Mouse (Mus musculus) stomach, embryonic 15.5 days (tissue): ENCODE results near the gene Ung. TPM values are rescaled to one million over a fixed set of nuclear protein-coding genes. Genes with fewer than 3 reads are reported as not detected.

Experiments
- ATAC-seq: fragments of 200-750 bp; cut with Nextera tagmentation; 2 replicates; pipeline ENCODE4 v1.8.0; 2017; ENCODE audit warnings: low read depth, moderate number of reproducible peaks, moderate TSS enrichment; ENCODE audit not compliant: insufficient read depth, low FRiP score
- H3K27ac ChIP-seq: fragments of 300-500 bp; sonication (generic); 2 replicates; pipeline ENCODE4 v1.5.1; 2015; ENCODE audit warnings: mild to moderate bottlenecking, inconsistent platforms
- H3K27me3 ChIP-seq: fragments of 300-500 bp; sonication (generic); replicated peaks from 2 replicates; pipeline ENCODE4 v1.6.1; 2015; ENCODE audit warnings: inconsistent platforms
- H3K36me3 ChIP-seq: fragments of 300-500 bp; sonication (generic); 2 replicates; pipeline ENCODE4 v1.6.1; 2015; ENCODE audit warnings: inconsistent platforms
- H3K4me1 ChIP-seq: fragments of 300-500 bp; sonication (generic); 2 replicates; pipeline ENCODE4 v1.6.1; 2015; ENCODE audit warnings: inconsistent platforms
- H3K4me2 ChIP-seq: fragments of 300-500 bp; sonication (generic); 2 replicates; pipeline ENCODE4 v1.6.1; 2015; ENCODE audit warnings: mild to moderate bottlenecking, inconsistent platforms
- H3K4me3 ChIP-seq: fragments of 300-500 bp; sonication (generic); replicated peaks from 2 replicates; pipeline ENCODE4 v1.5.1; 2015; ENCODE audit warnings: inconsistent platforms
- H3K9ac ChIP-seq: fragments of 300-500 bp; sonication (generic); 2 replicates; pipeline ENCODE4 v1.6.1; 2015; ENCODE audit warnings: inconsistent platforms
- H3K9me3 ChIP-seq: fragments of 300-500 bp; sonication (generic); 2 replicates; pipeline ENCODE4 v1.6.1; 2016; ENCODE audit warnings: inconsistent platforms
- WGBS: fragments of 180-500 bp; shearing (Covaris S2); methylation state at CpG from one replicate; pipeline ENCODE4 v1.1.7; 2015; 5-methylcytosine and 5-hydroxymethylcytosine counted together
- polyA plus RNA-seq: library from polyadenylated mRNA; unstranded; fragments of >200 nt; fragmentation: Nextera tagmentation; extraction: Ambion mirVana; gene quantifications from 2 replicates; pipeline ENCODE4 v1.2.1, GENCODE M21; 2015

Gene Ung
- 42.9 and 46.7 TPM in 2 replicates for polyA plus RNA-seq

- no peaks in the 10 kb centered on the region for H3K9me3 ChIP-seq
- peaks cover 3% of the 10 kb centered on the region; the same call in 1 of the 2 replicates for H3K36me3 ChIP-seq
- H3K27ac ChIP-seq = peak within 1 kb of the TSS; percentile 82
- under 1% methylated on average over 27 of the region's 29 CpGs for WGBS
- H3K4me1 ChIP-seq = peaks cover 33% of the 10 kb centered on the region
- peak within 1 kb of the TSS; percentile 65 for H3K4me3 ChIP-seq
- H3K4me2 ChIP-seq = peak within 1 kb of the TSS; percentile 99
- ATAC-seq = peak; percentile 25
- peak within 1 kb of the TSS; percentile 43 for H3K9ac ChIP-seq
- no peaks in the 10 kb centered on the region for H3K27me3 ChIP-seq
Observed at GRCm38 (mm10) chr5:114130211-114130605, at the start of gene Ung. Gene Ung (plus strand): TSS chr5:114130386.

GRCm38 (mm10) chr5:114085501-114085900 lies 44.7 kb upstream of the Ung start:
- no peaks in the 10 kb centered on the region for H3K36me3 ChIP-seq
- no peaks in the 10 kb centered on the region for H3K4me1 ChIP-seq
- no peak overlapping the region for H3K9ac ChIP-seq
- no peak overlapping the region for H3K4me2 ChIP-seq
- no peaks in the 10 kb centered on the region for H3K9me3 ChIP-seq
- H3K27me3 ChIP-seq = no peaks in the 10 kb centered on the region; the same call in 1 of the 2 replicates
- 75% methylated on average over 14 of the region's 14 CpGs for WGBS
- H3K4me3 ChIP-seq = no peak overlapping the region
- ATAC-seq = no peak
- H3K27ac ChIP-seq = no peak overlapping the region

GRCm38 (mm10) chr5:114087875-114088480 lies 42.2 kb upstream of the Ung start:
- ATAC-seq = no peak
- WGBS = 66% methylated on average over 12 of the region's 12 CpGs

GRCm38 (mm10) chr5:114090421-114091013 lies 39.7 kb upstream of the Ung start:
- 20% methylated on average over 7 of the region's 7 CpGs for WGBS
- H3K27me3 ChIP-seq = no peaks in the 10 kb centered on the region; the same call in 1 of the 2 replicates
- no peaks in the 10 kb centered on the region for H3K36me3 ChIP-seq
- ATAC-seq = no peak
- H3K4me2 ChIP-seq = 0 out of 2 replicates have a peak overlapping the region, but pooled peaks have one; percentile 54
- H3K9me3 ChIP-seq = no peaks in the 10 kb centered on the region
- no peak overlapping the region for H3K4me3 ChIP-seq
- no peak overlapping the region for H3K9ac ChIP-seq
- no peak overlapping the region for H3K27ac ChIP-seq
- H3K4me1 ChIP-seq = peaks cover 8% of the 10 kb centered on the region; the same call in 1 of the 2 replicates

More at GRCm38 (mm10) chr5:114087875-114088480, 42.2 kb upstream of the Ung start:
- no peaks in the 10 kb centered on the region for H3K9me3 ChIP-seq
- H3K4me3 ChIP-seq = no peak overlapping the region
- H3K27ac ChIP-seq = no peak overlapping the region
- H3K27me3 ChIP-seq = no peaks in the 10 kb centered on the region; the same call in 1 of the 2 replicates
- no peaks in the 10 kb centered on the region for H3K36me3 ChIP-seq
- H3K4me1 ChIP-seq = peaks cover 8% of the 10 kb centered on the region; the same call in 1 of the 2 replicates
- H3K4me2 ChIP-seq = no peak overlapping the region
- H3K9ac ChIP-seq = no peak overlapping the region

GRCm38 (mm10) chr5:114091057-114091807 lies 39.0 kb upstream of the Ung start, which contains the start of gene Svop:
Gene Svop (minus strand): TSS chr5:114091570.
- H3K36me3 ChIP-seq = no peaks in the 10 kb centered on the region
- no peaks in the 10 kb centered on the region for H3K9me3 ChIP-seq
- no peak within 1 kb of the TSS for H3K9ac ChIP-seq
- ATAC-seq = peak; percentile 31; the same call in 1 of the 2 replicates
- peak within 1 kb of the TSS; percentile 22 for H3K4me3 ChIP-seq
- 2% methylated on average over 40 of the region's 40 CpGs for WGBS
- peaks cover 8% of the 10 kb centered on the region; the same call in 1 of the 2 replicates for H3K4me1 ChIP-seq
- H3K27me3 ChIP-seq = no peaks in the 10 kb centered on the region; the same call in 1 of the 2 replicates
- H3K4me2 ChIP-seq = peak within 1 kb of the TSS; percentile 54
- no peak within 1 kb of the TSS for H3K27ac ChIP-seq

GRCm38 (mm10) chr5:114099709-114100389 lies 30.3 kb upstream of the Ung start:
- WGBS = 7% methylated on average over 37 of the region's 37 CpGs
- Histone ChIP-seq H3K9ac (peak overlapping the region; percentile 91), H3K4me3 (peak overlapping the region; percentile 95), H3K4me1 (peaks cover 13% of the 10 kb centered on the region), H3K36me3 (no peaks in the 10 kb centered on the region), H3K9me3 (no peaks in the 10 kb centered on the region), H3K27me3 (no peaks in the 10 kb centered on the region), H3K27ac (peak overlapping the region; percentile 59), H3K4me2 (peak overlapping the region; percentile 96)
- peak; percentile 90 for ATAC-seq

- Histone ChIP-seq H3K4me1 (peaks cover 13% of the 10 kb centered on the region), H3K27ac (peak overlapping the region; percentile 59)
- 2% methylated on average over 60 of the region's 64 CpGs for WGBS
Observed at GRCm38 (mm10) chr5:114100390-114101099, 29.6 kb upstream of the Ung start.

GRCm38 (mm10) chr5:114101873-114102272 lies 28.3 kb upstream of the Ung start:
- Histone ChIP-seq H3K27me3 (no peaks in the 10 kb centered on the region), H3K9me3 (no peaks in the 10 kb centered on the region), H3K27ac (no peak overlapping the region), H3K36me3 (peaks cover 14% of the 10 kb centered on the region), H3K4me2 (no peak overlapping the region), H3K4me1 (peaks cover 13% of the 10 kb centered on the region), H3K4me3 (no peak overlapping the region), H3K9ac (no peak overlapping the region)
- ATAC-seq = no peak
- 83% methylated on average over 4 of the region's 4 CpGs for WGBS

More at GRCm38 (mm10) chr5:114100390-114101099, 29.6 kb upstream of the Ung start:
- H3K27me3 ChIP-seq = no peaks in the 10 kb centered on the region
- H3K9ac ChIP-seq = peak overlapping the region; percentile 91
- peak overlapping the region; percentile 96 for H3K4me2 ChIP-seq
- H3K4me3 ChIP-seq = peak overlapping the region; percentile 95
- no peaks in the 10 kb centered on the region for H3K9me3 ChIP-seq
- peaks cover 7% of the 10 kb centered on the region for H3K36me3 ChIP-seq
- peak; percentile 72; the same call in 1 of the 2 replicates for ATAC-seq

GRCm38 (mm10) chr5:114102807-114103206 lies 27.4 kb upstream of the Ung start:
- WGBS = 66% methylated on average over 1 of the region's 1 CpGs

GRCm38 (mm10) chr5:114106391-114106935 lies 23.7 kb upstream of the Ung start:
- Histone ChIP-seq H3K27me3 (no peaks in the 10 kb centered on the region), H3K27ac (no peak overlapping the region), H3K4me1 (no peaks in the 10 kb centered on the region), H3K36me3 (peaks cover 45% of the 10 kb centered on the region), H3K4me3 (no peak overlapping the region), H3K9ac (no peak overlapping the region), H3K4me2 (no peak overlapping the region), H3K9me3 (no peaks in the 10 kb centered on the region)
- 70% methylated on average over 16 of the region's 16 CpGs for WGBS
- no peak for ATAC-seq

More at GRCm38 (mm10) chr5:114102807-114103206, 27.4 kb upstream of the Ung start:
- Histone ChIP-seq H3K4me1 (peaks cover 13% of the 10 kb centered on the region), H3K9ac (no peak overlapping the region), H3K27ac (no peak overlapping the region), H3K27me3 (no peaks in the 10 kb centered on the region), H3K36me3 (peaks cover 14% of the 10 kb centered on the region), H3K4me2 (no peak overlapping the region), H3K4me3 (no peak overlapping the region), H3K9me3 (no peaks in the 10 kb centered on the region)
- no peak for ATAC-seq
